Mouse (Mus musculus) mouse trophoblast stem cell (cell line): ENCODE measurements around the gene Osbpl8.
"Not testable (repeated sequence)": the region's sequence is repeated elsewhere in the genome, so short reads cannot be mapped to it uniquely, and the experiment has no call there.

Experiments
- in situ Hi-C, 2 experiments: fragments of 300-500 bp; cut with MseI, MboI; formaldehyde crosslinking; loops; 2 replicates in 1 of 2; 3 replicates in 1 of 2; pipeline ENCODE4 v1.15.1; 2025

Gene Osbpl8

GRCm38 (mm10) chr10:111164304-111165218 is at the start of gene Osbpl8:
TSS of gene Osbpl8 (plus strand) at chr10:111164752.
- in situ Hi-C loops = no loop called here

- in situ Hi-C loops = no loop called here
These were observed 47.2 kb upstream of the Osbpl8 start for GRCm38 (mm10) chr10:111117198-111117845.

DNA sequence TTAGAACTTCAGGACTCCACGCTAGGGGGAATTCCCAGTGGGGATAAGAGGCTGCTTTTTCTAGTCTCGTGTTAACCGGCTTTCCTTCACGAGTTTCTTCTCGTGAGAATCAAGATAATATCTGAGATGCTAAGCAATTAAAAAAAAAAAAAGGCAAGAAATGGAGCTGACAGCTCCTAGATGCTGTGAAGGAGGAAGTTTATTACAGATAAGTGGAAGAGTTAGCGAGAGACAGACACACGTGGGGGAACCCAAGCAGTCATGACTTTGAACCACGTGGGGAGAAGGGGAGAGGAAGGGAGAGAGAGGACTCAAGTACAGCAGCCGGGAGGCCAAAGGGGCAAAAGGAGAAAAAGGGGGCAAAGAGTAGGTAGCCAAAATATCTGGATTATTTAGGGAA is 46.3 kb upstream of the Osbpl8 start:
- in situ Hi-C loops = no loop called here

DNA sequence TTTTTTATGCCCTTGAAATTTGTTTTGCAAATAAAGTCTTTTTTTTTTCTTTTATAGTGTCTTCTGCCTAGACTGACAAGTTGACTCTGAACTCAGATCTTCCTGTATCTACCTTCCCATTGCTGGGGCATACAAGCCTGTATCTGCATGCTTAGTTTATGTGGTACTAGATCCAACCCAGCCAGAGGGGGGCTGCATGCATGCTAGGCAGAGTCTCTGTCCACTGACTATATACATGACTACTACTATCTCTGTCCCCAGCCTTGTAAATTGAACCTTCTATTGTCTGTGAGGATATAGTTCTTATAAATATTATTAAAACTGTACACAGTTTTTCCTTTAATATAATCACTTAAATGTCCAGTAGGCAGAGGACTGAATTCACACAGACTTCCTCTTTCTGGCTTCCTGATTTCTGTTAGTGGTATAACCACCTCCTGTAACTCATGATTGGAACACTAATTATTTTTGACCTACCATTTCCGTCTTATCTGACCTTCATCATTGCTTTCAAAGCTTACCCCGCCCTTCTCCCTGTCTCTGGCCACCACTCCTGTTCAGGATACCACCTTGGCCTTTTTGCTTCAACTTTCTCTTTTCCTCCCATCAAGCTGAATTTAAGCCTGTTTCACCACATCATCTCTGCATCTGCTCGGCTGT is 45.4 kb upstream of the Osbpl8 start:
- in situ Hi-C loops = no loop called here

- in situ Hi-C loops = no loop called here
These were observed 44.8 kb upstream of the Osbpl8 start for GRCm38 (mm10) chr10:111119756-111120155.

GRCm38 (mm10) chr10:111122864-111123398 is 41.6 kb upstream of the Osbpl8 start:
- in situ Hi-C loops = no loop called here

DNA sequence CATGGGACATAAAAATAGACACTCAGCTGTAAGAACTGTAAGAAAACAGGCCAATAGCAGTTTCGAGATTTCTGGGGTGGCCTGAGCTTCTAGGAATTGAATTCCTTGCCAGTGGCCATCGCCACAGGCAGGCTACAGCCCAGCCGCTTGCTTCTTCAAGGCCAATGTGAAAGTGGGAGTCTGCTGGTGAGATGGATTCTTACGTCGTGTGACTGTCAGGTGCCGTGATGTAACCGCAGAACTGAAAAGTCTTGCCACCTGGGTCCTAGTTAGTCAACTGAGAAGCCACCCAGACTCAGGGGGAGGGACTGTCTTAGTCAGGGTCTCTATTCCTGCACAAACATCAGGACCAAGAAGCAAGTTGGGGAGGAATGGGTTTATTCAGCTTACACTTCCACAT is 40.4 kb upstream of the Osbpl8 start:
- in situ Hi-C loops = no loop called here

- in situ Hi-C loops = no loop called here
These were observed 39.7 kb upstream of the Osbpl8 start for GRCm38 (mm10) chr10:111124767-111125315.

- in situ Hi-C loops = no loop called here
These were observed 37.2 kb upstream of the Osbpl8 start for GRCm38 (mm10) chr10:111127388-111127787.

DNA sequence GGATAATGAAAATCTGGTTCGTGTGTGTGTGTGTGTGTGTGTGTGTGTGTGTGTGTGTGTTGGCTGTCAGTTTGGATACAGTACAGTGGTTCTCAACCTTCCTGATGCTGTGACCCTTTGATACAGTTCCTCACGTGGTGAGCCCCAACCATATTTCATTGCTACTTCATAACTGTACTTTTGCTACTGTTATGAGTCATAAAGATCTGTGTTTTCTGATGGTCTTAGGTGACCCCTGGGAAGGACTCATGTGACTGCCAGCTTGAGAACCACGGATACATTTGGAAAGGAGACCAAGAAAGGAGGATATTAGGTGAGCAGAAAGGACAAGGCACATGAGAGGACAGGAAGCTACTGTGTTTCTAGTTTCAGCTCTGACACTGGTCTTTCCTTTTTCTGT is 36.1 kb upstream of the Osbpl8 start:
- in situ Hi-C loops = no loop called here

DNA sequence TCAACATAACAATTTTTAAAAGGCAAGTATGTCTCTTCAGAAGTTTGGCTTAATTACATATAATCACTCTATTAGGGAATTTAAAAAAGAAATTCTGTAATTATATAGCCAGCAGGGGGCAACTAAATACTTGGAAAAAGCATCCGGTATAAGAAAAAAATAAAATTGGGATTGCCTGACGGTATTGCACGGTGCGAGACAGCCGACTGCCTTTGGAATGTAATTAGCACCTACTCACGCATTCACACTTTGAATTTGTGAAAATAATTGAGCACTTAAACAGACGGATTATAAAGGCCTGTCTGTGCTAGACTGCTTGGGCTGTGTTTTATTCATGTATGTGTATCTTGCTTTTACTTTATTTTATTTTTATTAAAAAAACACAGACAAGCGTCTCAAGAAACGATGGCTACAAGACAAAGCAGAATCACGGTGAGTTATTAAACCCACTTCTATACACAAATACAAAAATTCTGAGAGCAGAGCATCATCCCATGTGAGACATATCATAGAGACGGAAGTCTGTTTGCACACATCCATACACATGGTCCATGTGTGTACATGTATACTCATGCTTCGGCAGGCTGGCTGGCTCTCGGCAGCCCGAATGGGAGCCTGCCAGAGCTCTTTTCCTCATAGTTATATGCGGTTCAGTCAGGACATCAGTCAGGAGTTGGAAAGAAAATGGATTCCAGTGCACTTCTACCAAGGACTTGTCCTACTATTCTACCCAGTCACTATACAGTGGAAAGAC is 34.5 kb upstream of the Osbpl8 start:
- in situ Hi-C loops = no loop called here

DNA sequence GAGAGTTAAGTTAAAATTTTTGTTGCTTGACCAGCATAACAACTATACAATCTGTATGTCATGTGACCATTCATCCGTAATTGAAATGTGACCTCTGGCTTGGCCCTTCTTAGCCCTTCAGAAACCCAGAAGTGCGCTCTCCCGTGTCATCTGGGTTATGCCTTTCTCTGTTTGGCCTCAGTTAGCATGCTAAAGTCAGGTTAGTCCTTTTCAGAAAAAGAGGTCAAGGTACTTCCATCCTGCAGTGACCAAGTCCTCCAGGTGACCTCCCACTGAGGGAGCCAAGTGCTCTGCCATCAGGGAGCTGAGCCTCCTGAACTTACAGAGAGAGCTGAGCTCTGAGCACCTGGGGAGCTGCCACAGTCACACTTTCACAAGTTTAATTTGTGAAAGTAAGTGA is 33.7 kb upstream of the Osbpl8 start:
- in situ Hi-C loops = no loop called here

DNA sequence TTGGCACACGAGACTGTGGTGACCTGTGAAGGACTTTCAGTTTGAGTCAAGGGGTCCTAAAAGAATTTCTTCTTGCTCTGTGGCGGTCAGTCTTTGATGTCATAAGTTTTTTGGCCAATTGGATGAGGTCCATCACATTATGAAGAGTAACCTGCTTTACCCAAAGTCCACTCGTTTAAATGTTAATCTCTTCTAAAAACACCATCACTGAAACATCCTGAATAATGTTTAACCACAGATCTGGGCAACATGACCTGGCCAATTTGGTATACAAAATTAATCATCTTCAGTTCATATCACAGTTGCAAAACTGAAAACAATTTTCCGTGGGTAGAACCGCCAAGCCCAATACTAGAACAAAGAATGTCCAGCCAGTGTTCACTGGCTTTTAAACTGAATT is 31.3 kb upstream of the Osbpl8 start:
- in situ Hi-C loops = no loop called here

GRCm38 (mm10) chr10:111133936-111134335 is 30.6 kb upstream of the Osbpl8 start:
- in situ Hi-C loops = no loop called here

DNA sequence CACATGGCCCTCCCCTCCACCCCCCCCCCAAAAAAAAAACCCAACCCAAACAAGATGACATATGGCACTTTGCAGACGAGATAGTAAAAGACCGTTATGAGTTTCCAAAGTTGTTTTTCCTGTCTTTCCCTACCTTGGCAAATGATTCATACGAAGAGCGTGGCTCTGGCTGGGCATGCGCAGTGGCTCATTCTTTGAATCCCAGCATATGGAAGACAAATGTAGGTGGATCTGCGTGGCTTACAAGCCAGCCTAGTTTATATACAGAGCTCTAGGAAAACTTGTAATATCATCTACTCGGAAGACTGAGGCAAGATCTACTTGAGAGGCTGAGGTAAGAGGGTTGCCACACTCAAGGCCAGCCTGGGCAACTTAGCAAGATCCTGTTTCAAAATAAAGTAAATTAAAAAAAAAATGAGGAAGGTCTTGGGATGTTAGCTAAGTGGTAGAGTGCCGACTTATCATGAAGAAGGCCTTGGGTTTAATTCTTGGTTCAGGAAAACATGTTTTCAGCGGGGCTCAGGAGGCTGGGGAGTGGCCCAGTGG is 30.1 kb upstream of the Osbpl8 start:
- in situ Hi-C loops = no loop called here

DNA sequence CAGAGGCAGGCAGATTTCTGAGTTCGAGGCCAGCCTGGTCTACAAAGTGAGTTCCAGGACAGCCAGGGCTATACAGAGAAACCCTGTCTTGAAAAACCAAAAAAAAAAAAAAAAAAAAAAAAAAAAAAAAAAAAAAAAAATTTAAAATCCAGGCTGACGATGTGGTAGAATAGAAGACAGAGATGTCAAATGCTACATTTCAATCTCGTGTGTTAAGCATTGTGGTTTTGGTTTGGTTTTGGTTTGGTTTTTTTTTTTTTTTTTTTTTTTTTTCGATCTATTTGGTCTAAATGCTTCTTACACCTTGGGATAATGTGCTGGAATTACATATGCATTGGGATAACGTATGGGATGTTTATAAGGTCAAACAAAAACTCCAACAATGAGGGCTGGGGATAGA is 28.2 kb upstream of the Osbpl8 start:
- in situ Hi-C loops = not testable (repeated sequence)

DNA sequence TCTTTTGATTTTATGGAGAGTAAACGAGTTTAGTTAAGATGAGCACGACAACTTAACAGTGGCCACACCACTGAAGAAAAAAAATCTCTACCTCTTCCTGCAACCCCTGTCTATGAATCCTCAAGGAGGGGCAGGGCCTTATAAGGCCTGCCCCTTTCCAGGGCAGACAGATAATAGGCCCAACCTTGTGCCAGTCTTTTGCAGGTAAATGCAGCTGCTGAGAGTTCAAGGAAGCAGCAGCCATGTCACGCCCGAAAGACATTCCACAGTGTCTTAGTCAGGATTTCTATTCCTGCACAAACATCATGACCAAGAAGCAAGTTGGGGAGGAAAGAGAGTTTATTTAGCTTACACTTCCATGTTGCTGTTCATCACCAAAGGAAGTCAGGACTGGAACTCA is 26.6 kb upstream of the Osbpl8 start:
- in situ Hi-C loops = no loop called here

DNA sequence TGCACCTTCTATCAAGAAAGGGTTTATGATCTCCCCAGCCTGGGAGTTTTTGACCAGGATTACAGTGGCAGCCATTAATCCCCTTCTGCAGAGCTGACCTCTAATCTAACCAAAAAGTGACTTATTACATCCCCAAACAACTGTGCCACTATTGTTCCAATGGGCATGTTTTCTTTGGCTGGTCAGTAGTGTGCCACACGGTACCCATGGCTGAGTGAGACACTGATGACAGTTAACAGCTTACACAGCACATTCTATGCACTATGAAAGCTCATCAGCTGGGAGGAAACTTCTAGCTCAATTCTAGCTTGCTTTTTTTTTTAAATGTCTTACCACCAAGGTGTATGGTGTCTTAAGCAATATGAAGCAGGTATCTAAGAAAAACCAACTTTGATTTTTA is 25.4 kb upstream of the Osbpl8 start:
- in situ Hi-C loops = no loop called here

DNA sequence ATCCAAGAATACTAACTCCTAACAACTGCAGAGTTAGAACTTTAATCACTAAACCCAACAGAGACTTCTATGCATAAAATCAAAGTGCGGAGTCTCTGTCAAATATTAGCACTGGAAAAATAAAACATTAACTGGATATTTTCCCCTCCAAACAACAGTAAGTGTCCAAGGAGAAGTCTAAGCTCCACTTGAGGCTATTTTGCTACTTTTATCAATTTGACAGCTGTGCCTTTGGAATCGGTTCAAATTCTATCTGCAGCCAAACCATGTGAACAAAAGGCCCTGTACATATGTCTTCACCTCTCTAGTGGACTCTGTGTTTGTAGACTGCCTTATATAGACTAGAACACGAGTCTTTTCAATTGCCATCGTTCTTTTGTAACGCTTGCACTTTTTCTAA is 24.7 kb upstream of the Osbpl8 start:
- in situ Hi-C loops = no loop called here

GRCm38 (mm10) chr10:111144371-111144959 is 20.1 kb upstream of the Osbpl8 start:
- in situ Hi-C loops = no loop called here

GRCm38 (mm10) chr10:111149761-111150160 is 14.8 kb upstream of the Osbpl8 start:
- in situ Hi-C loops = no loop called here
